Mouse (Mus musculus) testis, adult 2 months (tissue): ENCODE measurements at regions not wholly inside any gene's neighbourhood (a gene's known extent, or its start where the extent isn't known, plus 50 kb on each side); places are given as distances from the start of the nearest gene placed in this dataset.

ENCODE experiments used
- CTCF ChIP-seq: fragments of 200-500 bp; IDR thresholded peaks from 2 replicates; pipeline ENCODE4 v1.5.1; 2012; ENCODE audit warnings: low read depth, mild to moderate bottlenecking, inconsistent platforms, low read length, moderate library complexity; ENCODE audit not compliant: control insufficient read depth, insufficient read depth, insufficient replicate concordance
- POLR2A ChIP-seq: fragments of 200-500 bp; IDR thresholded peaks from 2 replicates; pipeline ENCODE4 v1.6.1; 2012; ENCODE audit warnings: low read depth, mild to moderate bottlenecking, inconsistent platforms, low read length, moderate library complexity; ENCODE audit not compliant: control insufficient read depth

DNA sequence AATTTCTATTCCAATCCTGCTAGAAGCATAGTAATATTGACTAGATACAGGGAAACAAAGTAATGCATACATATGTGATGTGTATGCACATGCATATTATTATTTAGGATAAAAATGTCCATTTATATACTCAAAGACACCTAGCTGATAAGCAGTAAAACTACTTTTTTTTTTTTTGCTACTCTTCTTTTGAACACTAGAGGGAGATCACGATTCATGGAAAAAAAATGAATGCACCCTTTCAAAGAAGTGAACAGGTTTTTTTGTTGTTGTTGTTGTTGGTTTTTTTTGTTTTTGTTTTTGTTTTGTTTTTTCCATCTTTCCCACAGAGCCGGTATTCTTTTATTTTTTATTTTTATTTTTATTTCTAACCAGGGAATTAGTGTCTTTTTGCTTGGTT, 99.1 kb upstream of the Agtr2 start:
- TF ChIP-seq POLR2A (no peak), CTCF (no peak)
